Mouse (Mus musculus) hindbrain, embryonic 14.5 days (tissue): ENCODE measurements at regions not wholly inside any gene's neighbourhood (a gene's known extent, or its start where the extent isn't known, plus 50 kb on each side); places are given as distances from the start of the nearest gene placed in this dataset.
"Not testable (repeated sequence)": the region's sequence is repeated elsewhere in the genome, so short reads cannot be mapped to it uniquely, and the experiment has no call there.

ENCODE experiments used
- ATAC-seq: fragments of 200-750 bp; cut with Nextera tagmentation; 2 replicates; pipeline ENCODE4 v1.8.0; 2017; ENCODE audit warnings: moderate number of reproducible peaks, mild to moderate bottlenecking, moderate TSS enrichment, moderate library complexity; ENCODE audit not compliant: low FRiP score
- DNase-seq: peaks from one replicate; pipeline ENCODE4 v3.0.0-alpha.2; 2015; ENCODE audit warnings: low spot score
- H3K27ac ChIP-seq: fragments of 300-500 bp; sonication (generic); 2 replicates; pipeline ENCODE4 v1.5.1; 2014; ENCODE audit warnings: mild to moderate bottlenecking, moderate library complexity
- H3K27me3 ChIP-seq: fragments of 300-500 bp; sonication (generic); 2 replicates; pipeline ENCODE4 v1.6.1; 2014; ENCODE audit warnings: mild to moderate bottlenecking, low read length, mixed read lengths; ENCODE audit not compliant: control insufficient read depth, insufficient read depth
- H3K36me3 ChIP-seq: fragments of 300-500 bp; sonication (generic); replicated peaks from 2 replicates; pipeline ENCODE4 v1.6.1; 2014; ENCODE audit not compliant: control insufficient read depth, insufficient read depth
- H3K4me1 ChIP-seq: fragments of 300-500 bp; sonication (generic); replicated peaks from 2 replicates; pipeline ENCODE4 v1.6.1; 2014; ENCODE audit warnings: antibody characterized with exemption, low read length, mixed read lengths; ENCODE audit not compliant: control insufficient read depth, insufficient read depth
- H3K4me2 ChIP-seq: fragments of 300-500 bp; sonication (generic); replicated peaks from 2 replicates; pipeline ENCODE4 v1.6.1; 2014; ENCODE audit warnings: mild to moderate bottlenecking, moderate library complexity
- H3K4me3 ChIP-seq: fragments of 300-500 bp; sonication (generic); replicated peaks from 2 replicates; pipeline ENCODE4 v1.5.1; 2014; ENCODE audit warnings: mild to moderate bottlenecking, low read length
- H3K9ac ChIP-seq: fragments of 300-500 bp; sonication (generic); 2 replicates; pipeline ENCODE4 v1.6.1; 2014
- H3K9me3 ChIP-seq: fragments of 300-500 bp; sonication (generic); 2 replicates; pipeline ENCODE4 v1.6.1; 2016; ENCODE audit warnings: low read length; ENCODE audit not compliant: control insufficient read depth
- whole genome bisulfite sequencing: fragments of 180-500 bp; shearing (Covaris S2); extraction: QIAGEN DNeasy Blood & Tissue Kit; methylation state at CpG from one replicate; pipeline ENCODE4 v1.1.7; 2014; 5-methylcytosine and 5-hydroxymethylcytosine counted together

GRCm38 (mm10) chr5:149873482-149874002 lies 144.9 kb upstream of the Rxfp2 start:
- 22% methylated on average over 9 of the region's 9 CpGs for WGBS
- Histone ChIP-seq H3K9me3 (no peaks in the 10 kb centered on the region), H3K27ac (no peak overlapping the region), H3K27me3 (no peaks in the 10 kb centered on the region), H3K4me1 (no peaks in the 10 kb centered on the region), H3K4me3 (no peak overlapping the region), H3K36me3 (no peaks in the 10 kb centered on the region), H3K4me2 (no peak overlapping the region), H3K9ac (no peak overlapping the region)
- DNase-seq = no peak
- no peak for ATAC-seq

GRCm38 (mm10) chr5:149874342-149874741 lies 144.1 kb upstream of the Rxfp2 start:
- no peak overlapping the region for H3K9ac ChIP-seq
- H3K4me2 ChIP-seq = no peak overlapping the region
- WGBS = 91% methylated on average over 2 of the region's 2 CpGs
- no peak overlapping the region for H3K27ac ChIP-seq
- H3K9me3 ChIP-seq = no peaks in the 10 kb centered on the region
- no peak for DNase-seq
- H3K4me3 ChIP-seq = no peak overlapping the region
- H3K36me3 ChIP-seq = no peaks in the 10 kb centered on the region
- no peaks in the 10 kb centered on the region for H3K4me1 ChIP-seq
- H3K27me3 ChIP-seq = no peaks in the 10 kb centered on the region
- ATAC-seq = no peak

- not testable (repeated sequence) for DNase-seq, H3K9me3 ChIP-seq, H3K36me3 ChIP-seq, H3K9ac ChIP-seq, H3K27ac ChIP-seq, H3K27me3 ChIP-seq, H3K4me1 ChIP-seq, ATAC-seq, H3K4me2 ChIP-seq, H3K4me3 ChIP-seq
Measured at GRCm38 (mm10) chr5:149892453-149892852, 126.0 kb upstream of the Rxfp2 start.

- no peak overlapping the region for H3K9ac ChIP-seq
- no peaks in the 10 kb centered on the region for H3K9me3 ChIP-seq
- ATAC-seq (no peak), DNase-seq (no peak)
- no peaks in the 10 kb centered on the region for H3K4me1 ChIP-seq
- WGBS = 56% methylated on average over 3 of the region's 3 CpGs
- H3K36me3 ChIP-seq = no peaks in the 10 kb centered on the region
- no peak overlapping the region for H3K27ac ChIP-seq
- H3K4me2 ChIP-seq = no peak overlapping the region
- no peak overlapping the region for H3K4me3 ChIP-seq
- no peaks in the 10 kb centered on the region for H3K27me3 ChIP-seq
Measured at GRCm38 (mm10) chr5:149906927-149907326, 111.5 kb upstream of the Rxfp2 start.

- H3K27me3 ChIP-seq = no peaks in the 10 kb centered on the region
- no peaks in the 10 kb centered on the region for H3K9me3 ChIP-seq
- WGBS = 61% methylated on average over 4 of the region's 4 CpGs
- H3K9ac ChIP-seq = no peak overlapping the region
- no peak for ATAC-seq
- no peak for DNase-seq
- H3K4me1 ChIP-seq = no peaks in the 10 kb centered on the region
- H3K4me3 ChIP-seq = no peak overlapping the region
- H3K4me2 ChIP-seq = no peak overlapping the region
- H3K27ac ChIP-seq = no peak overlapping the region
- H3K36me3 ChIP-seq = no peaks in the 10 kb centered on the region
Measured at GRCm38 (mm10) chr5:149908376-149909078, 109.9 kb upstream of the Rxfp2 start.

GRCm38 (mm10) chr5:149909108-149909739 lies 109.3 kb upstream of the Rxfp2 start:
- ATAC-seq = no peak
- 0 out of 2 replicates have a peak overlapping the region, but pooled peaks have one; percentile 33 for H3K27ac ChIP-seq
- 79% methylated on average over 13 of the region's 13 CpGs for WGBS

GRCm38 (mm10) chr5:149909971-149910370 lies 108.5 kb upstream of the Rxfp2 start:
- DNase-seq = no peak
- H3K9ac ChIP-seq = no peak overlapping the region
- WGBS = 76% methylated on average over 8 of the region's 8 CpGs
- no peaks in the 10 kb centered on the region for H3K36me3 ChIP-seq
- no peaks in the 10 kb centered on the region for H3K27me3 ChIP-seq
- H3K4me2 ChIP-seq = no peak overlapping the region
- H3K9me3 ChIP-seq = no peaks in the 10 kb centered on the region
- no peaks in the 10 kb centered on the region for H3K4me1 ChIP-seq
- no peak overlapping the region for H3K4me3 ChIP-seq
- H3K27ac ChIP-seq = no peak overlapping the region
- no peak for ATAC-seq

More at GRCm38 (mm10) chr5:149909108-149909739, 109.3 kb upstream of the Rxfp2 start:
- DNase-seq = no peak
- no peak overlapping the region for H3K4me2 ChIP-seq
- H3K4me3 ChIP-seq = no peak overlapping the region
- H3K9me3 ChIP-seq = no peaks in the 10 kb centered on the region
- H3K27me3 ChIP-seq = no peaks in the 10 kb centered on the region
- no peaks in the 10 kb centered on the region for H3K4me1 ChIP-seq
- no peaks in the 10 kb centered on the region for H3K36me3 ChIP-seq
- no peak overlapping the region for H3K9ac ChIP-seq

- H3K27me3 ChIP-seq = no peaks in the 10 kb centered on the region
Measured at GRCm38 (mm10) chr5:149911968-149912367, 106.5 kb upstream of the Rxfp2 start.

GRCm38 (mm10) chr5:149915761-149916160 lies 102.7 kb upstream of the Rxfp2 start:
- Histone ChIP-seq H3K4me1 (no peaks in the 10 kb centered on the region), H3K27me3 (no peaks in the 10 kb centered on the region), H3K36me3 (no peaks in the 10 kb centered on the region), H3K9me3 (no peaks in the 10 kb centered on the region), H3K9ac (no peak overlapping the region), H3K4me3 (no peak overlapping the region), H3K27ac (no peak overlapping the region), H3K4me2 (no peak overlapping the region)
- ATAC-seq (no peak), DNase-seq (no peak)

More at GRCm38 (mm10) chr5:149911968-149912367, 106.5 kb upstream of the Rxfp2 start:
- no peaks in the 10 kb centered on the region for H3K4me1 ChIP-seq
- no peak overlapping the region for H3K27ac ChIP-seq
- H3K9me3 ChIP-seq = no peaks in the 10 kb centered on the region
- 85% methylated on average over 8 of the region's 8 CpGs for whole genome bisulfite sequencing
- no peak for ATAC-seq
- H3K9ac ChIP-seq = no peak overlapping the region
- no peak overlapping the region for H3K4me3 ChIP-seq
- no peak for DNase-seq
- H3K36me3 ChIP-seq = no peaks in the 10 kb centered on the region
- H3K4me2 ChIP-seq = no peak overlapping the region
